In the genomic region with DNA sequence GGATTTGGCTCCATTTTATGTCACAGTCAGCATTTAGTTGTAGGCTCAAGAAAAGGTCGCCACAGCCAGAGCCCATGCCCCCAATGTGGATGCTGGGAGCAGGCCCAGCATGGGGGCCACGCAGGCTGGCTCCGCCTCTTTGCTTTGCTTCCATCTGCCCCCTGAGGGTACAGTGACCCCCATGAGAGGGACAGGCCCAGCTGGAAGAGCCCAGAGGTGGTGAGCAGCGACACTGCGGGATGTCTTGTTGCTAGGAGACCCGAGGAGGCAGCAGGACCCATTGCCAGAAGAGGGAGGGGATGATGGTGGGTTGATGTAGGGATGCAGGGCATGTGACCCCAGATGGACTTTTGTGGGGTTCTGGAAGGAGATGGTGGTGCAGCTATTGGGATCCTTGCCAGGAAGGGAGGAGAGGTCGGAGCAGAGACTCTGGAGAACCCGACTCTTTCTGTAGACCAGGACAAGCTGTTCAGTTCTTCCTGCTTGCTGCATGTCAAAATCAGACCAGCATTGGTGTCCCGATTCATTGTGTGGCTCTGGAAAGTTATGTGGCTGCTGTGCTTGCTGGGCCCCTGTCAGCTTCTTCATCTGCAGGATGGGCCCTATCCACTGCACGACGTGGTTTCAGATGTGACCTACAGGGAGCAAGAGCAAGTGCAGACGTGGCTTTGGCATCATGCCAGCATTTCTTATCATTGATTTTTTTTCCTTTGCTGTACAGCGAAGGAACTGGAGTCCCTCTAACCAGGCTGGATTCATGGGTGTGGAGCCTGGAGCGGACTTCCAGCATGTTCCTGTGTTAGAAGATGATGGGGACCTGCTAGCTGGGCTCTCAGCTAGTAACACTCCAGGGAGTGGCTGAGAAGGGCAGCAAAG, we compare ENCODE assay signal across 9 mouse cellular contexts. TPM values are rescaled to one million over a fixed set of nuclear protein-coding genes. Genes with fewer than 3 reads are reported as not detected.
DNase-seq lines count a peak whose midpoint lies in the region; ATAC-seq and TF ChIP-seq lines count a peak whose summit lies in the region.
"Had no signal": no experiment of that assay in that cellular context is flagged by ENCODE, and none has a peak within 500 bp of the region (broad histone marks: within the 10 kb centered on the region; RNA-seq: fewer than 3 reads in every experiment).

No protein-coding gene starts in this region.

- no peak overlapping the region for H3K4me3 ChIP-seq in heart, embryonic 14.5 days (ENCODE audit: control insufficient read depth in 1 of 2, insufficient read depth in 1 of 2, low read depth in 1 of 2, low read length in 2 of 2)
- no peak overlapping the region for H3K4me3 ChIP-seq in heart, adult 2 months
- no peak overlapping the region for H3K4me3 ChIP-seq in midbrain, postnatal 0 days (ENCODE audit: low read depth, low read length)
- H3K4me3 ChIP-seq: hindbrain, embryonic 15.5 days had no signal

- peak; percentile 60 to 88 for DNase-seq in adrenal gland, adult (ENCODE audit: inconsistent age in 2 of 2, low spot score in 1 of 2)
- no peak for DNase-seq in adrenal gland, adult 8-10 months
- no peak for DNase-seq in heart, adult 2 months
- DNase-seq in lung, postnatal 36 days: peak; percentile 23
- DNase-seq in lung, postnatal 25 days (ENCODE audit: low spot score): no peak
- peak; percentile 32 for DNase-seq in midbrain, postnatal 0 days (ENCODE audit: low spot score)

- no peaks in the 10 kb centered on the region for H3K79me2 ChIP-seq in heart, adult 2 months (replicated peaks; ENCODE audit: control insufficient read depth, insufficient read depth, low read length)

- WGBS in heart, embryonic 14.5 days: 32% methylated on average over 14 of the region's 14 CpGs
- WGBS in heart, adult 2 months: 45% methylated on average over 14 of the region's 14 CpGs
- 41% methylated on average over 14 of the region's 14 CpGs for WGBS in midbrain, postnatal 0 days

- peak overlapping the region; percentile 34 for H3K4me2 ChIP-seq in heart, embryonic 14.5 days (ENCODE audit: low read length)
- H3K4me2 ChIP-seq in midbrain, postnatal 0 days (ENCODE audit: low read depth, low read length, poor library complexity, severe bottlenecking): no peak overlapping the region
- H3K4me2 ChIP-seq: hindbrain, embryonic 15.5 days had no signal

- H3K27me3 ChIP-seq in heart, embryonic 14.5 days (ENCODE audit: control insufficient read depth, insufficient read depth, low read length): 0 out of 2 replicates have a peak, but pooled peaks cover 4% of the 10 kb centered on the region
- no peaks in the 10 kb centered on the region for H3K27me3 ChIP-seq in heart, adult 2 months (ENCODE audit: control insufficient read depth, insufficient read depth, low read length)
- no peaks in the 10 kb centered on the region for H3K27me3 ChIP-seq in midbrain, postnatal 0 days (ENCODE audit: insufficient read depth, low read length)
- H3K27me3 ChIP-seq: hindbrain, embryonic 15.5 days had no signal

- no peaks in the 10 kb centered on the region for H3K9me3 ChIP-seq in heart, embryonic 14.5 days (ENCODE audit: control insufficient read depth, low read length)
- H3K9me3 ChIP-seq in midbrain, postnatal 0 days (ENCODE audit: low read length): no peaks in the 10 kb centered on the region
- H3K9me3 ChIP-seq: hindbrain, embryonic 15.5 days had no signal

- H3K36me3 ChIP-seq in heart, embryonic 14.5 days (ENCODE audit: control insufficient read depth, insufficient read depth, low read length): no peaks in the 10 kb centered on the region
- no peaks in the 10 kb centered on the region for H3K36me3 ChIP-seq in heart, adult 2 months (ENCODE audit: control insufficient read depth, insufficient read depth, low read length)
- no peaks in the 10 kb centered on the region; the same call in 1 of the 2 replicates for H3K36me3 ChIP-seq in midbrain, postnatal 0 days (ENCODE audit: insufficient read depth, low read length)
- H3K36me3 ChIP-seq: hindbrain, embryonic 15.5 days had no signal

- H3K4me1 ChIP-seq in heart, embryonic 14.5 days (ENCODE audit: control insufficient read depth in 2 of 2, insufficient read depth in 2 of 2, low read length in 2 of 2): peaks cover 19 to 27% of the 10 kb centered on the region in 2 experiments
- H3K4me1 ChIP-seq in heart, adult 2 months (ENCODE audit: control insufficient read depth, insufficient read depth, low read length): no peaks in the 10 kb centered on the region
- H3K4me1 ChIP-seq in midbrain, postnatal 0 days (ENCODE audit: insufficient read depth, low read length): no peaks in the 10 kb centered on the region; the same call in 1 of the 2 replicates

- peak; percentile 44; the same call in 1 of the 2 replicates for ATAC-seq in heart, embryonic 14.5 days (ENCODE audit: insufficient number of reproducible peaks, insufficient read depth, low FRiP score, low read depth)
- no peak for ATAC-seq in midbrain, postnatal 0 days (ENCODE audit: low FRiP score)
- ATAC-seq in monocyte, adult 5-6 weeks (replicated peaks; ENCODE audit: insufficient number of reproducible peaks, low FRiP score, low TSS enrichment, poor library complexity, severe bottlenecking): no peak

- H3K27ac ChIP-seq in heart, embryonic 14.5 days (replicated peaks in 1 of 2; ENCODE audit: control insufficient read depth in 1 of 2, insufficient read depth in 1 of 2, low read depth in 2 of 2, low read length in 2 of 2): peak overlapping the region in 1 of 2 experiments; percentile 47; a peak in 2 of 4 replicates
- no peak overlapping the region for H3K27ac ChIP-seq in heart, adult 2 months
- no peak overlapping the region for H3K27ac ChIP-seq in midbrain, postnatal 0 days (ENCODE audit: low read depth, low read length)
- H3K27ac ChIP-seq: hindbrain, embryonic 15.5 days had no signal

- no peak for TF ChIP-seq CTCF in heart, adult 2 months (IDR thresholded peaks at IDR 0.05)
- no peak for TF ChIP-seq CTCF in midbrain, postnatal 0 days (IDR thresholded peaks at IDR 0.05)

- H3K9ac ChIP-seq in heart, embryonic 14.5 days (ENCODE audit: low read length): peak overlapping the region; percentile 34
- no peak overlapping the region for H3K9ac ChIP-seq in heart, adult 2 months (ENCODE audit: low read depth, low read length)
- H3K9ac ChIP-seq in midbrain, postnatal 0 days (replicated peaks; ENCODE audit: low read length, poor library complexity, severe bottlenecking): no peak overlapping the region
- H3K9ac ChIP-seq: hindbrain, embryonic 15.5 days had no signal

- TF ChIP-seq POLR2A in heart, adult 2 months (IDR thresholded peaks at IDR 0.05; ENCODE audit: insufficient read depth, low read depth, low read length): no peak

- no peak for TF ChIP-seq EP300 in heart, adult 2 months (IDR thresholded peaks at IDR 0.05; ENCODE audit: insufficient read depth, low read depth, low read length)

- intact Hi-C loops in heart, adult 2 months (cut with DNase I): loop anchor here (5.0 kb wide), 2 partner anchors 45 to 160 kb away; no protein-coding TSS in a partner anchor

RNA-seq across cellular contexts. Expression of gene Epb41l1, which starts 41.7 kb away (rescaled TPM):
- 100 to 1,000 TPM in 2 of 4 experiments, 10 to 100 TPM in 2; 72.4 to 109 (median 91.3) TPM for total RNA-seq in adrenal gland, adult 8-10 months (2022)
- 1.4 and 1.6 TPM in 2 replicates for polyA plus RNA-seq in heart, embryonic 14.5 days (2014; fragmentation: Nextera tagmentation; extraction: Ambion mirVana)
- 1 to 10 TPM; 7.3 to 8.2 TPM for total RNA-seq in heart, adult 2 months (2021)
- 7.6 and 7.8 TPM in 2 replicates for polyA plus RNA-seq in heart, adult 2 months (2012; rRNA removed)
- total RNA-seq in midbrain, postnatal 0 days (2014; rRNA removed): 261 and 263 TPM in 2 replicates
- 12.7 and 12.9 TPM in 2 replicates for polyA plus RNA-seq in midbrain, postnatal 0 days (2015; fragmentation: Nextera tagmentation; extraction: Ambion mirVana)
- 3.5 to 7.1 TPM (median 6.2 TPM) in 3 replicates for total RNA-seq in monocyte, adult 5-6 weeks (2017)

Comparison
In these comparisons a context has a peak if more than half of its experiments do, and no peak if none do; other contexts are left out.
1. DNase-seq: peak in adrenal gland, adult (2 of 2), lung, postnatal 36 days (single experiment) and midbrain, postnatal 0 days (single experiment); none in adrenal gland, adult 8-10 months (single experiment), heart, adult 2 months (0 of 2) and lung, postnatal 25 days (single experiment).